Mouse (Mus musculus): ENCODE results near the gene Ptprk. TPM values are rescaled to one million over a fixed set of nuclear protein-coding genes. Genes with fewer than 3 reads are reported as not detected.

Gene Ptprk
- polyA plus RNA-seq, 1 experiment from 2014 or later: 32.6 TPM

DNA sequence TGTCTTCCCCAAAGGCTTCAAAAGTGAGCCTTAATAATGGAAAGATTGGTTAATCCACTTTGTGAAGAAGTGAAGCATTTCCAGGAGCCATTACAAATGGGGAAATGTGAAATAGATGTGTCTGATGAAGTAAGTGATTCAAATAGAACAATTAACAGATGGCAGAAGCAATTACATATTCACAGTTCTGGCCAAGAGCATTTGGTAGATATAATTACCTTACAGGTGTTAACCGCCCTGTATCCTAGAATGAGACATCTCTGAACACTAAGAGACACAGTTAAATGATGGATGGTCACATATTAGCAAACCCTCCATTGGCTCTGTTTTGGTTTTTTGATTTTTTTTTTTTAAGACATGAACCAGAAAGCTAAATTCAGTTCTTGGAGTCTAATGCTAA, 361.5 kb downstream of the Ptprk start:
- ATAC-seq (ENCODE audit: low FRiP score) (no peak), DNase-seq (ENCODE audit: low spot score) (no peak)
- H3K9ac ChIP-seq: no peak overlapping the region
- H3K36me3 ChIP-seq (replicated peaks; ENCODE audit: control insufficient read depth, insufficient read depth): no peaks in the 10 kb centered on the region
- no peaks in the 10 kb centered on the region for H3K27me3 ChIP-seq (ENCODE audit: control insufficient read depth, insufficient read depth, low read length)
- WGBS: 78% methylated on average over 1 of the region's 1 CpGs
- no peaks in the 10 kb centered on the region for H3K4me1 ChIP-seq (replicated peaks; ENCODE audit: control insufficient read depth, insufficient read depth, low read length)
- no peaks in the 10 kb centered on the region for H3K9me3 ChIP-seq (ENCODE audit: control insufficient read depth, low read length)
- no peak overlapping the region for H3K4me2 ChIP-seq (replicated peaks)
- H3K4me3 ChIP-seq (replicated peaks; ENCODE audit: low read length): no peak overlapping the region
- H3K27ac ChIP-seq: no peak overlapping the region

DNA sequence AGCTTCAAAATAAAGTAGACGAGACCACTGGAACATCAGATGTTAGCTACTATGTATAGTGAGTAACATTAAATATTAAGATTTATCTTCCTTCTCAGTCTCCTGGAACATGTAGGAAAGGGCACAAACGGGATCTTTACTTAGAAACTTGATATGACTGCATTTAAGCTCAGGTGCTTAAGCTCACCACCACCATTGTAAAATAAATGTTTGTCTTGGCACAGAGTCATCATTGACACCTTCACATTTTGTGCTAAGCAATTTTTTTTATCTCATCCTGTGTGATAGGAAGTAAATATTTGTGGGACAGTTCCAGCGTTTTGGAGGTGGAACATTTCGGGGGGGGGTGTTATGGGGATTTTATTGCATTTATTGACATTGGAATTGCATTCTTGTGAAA, 375.2 kb downstream of the Ptprk start:
- Histone ChIP-seq H3K36me3 (replicated peaks; ENCODE audit: control insufficient read depth, insufficient read depth) (no peaks in the 10 kb centered on the region), H3K4me1 (replicated peaks; ENCODE audit: control insufficient read depth, insufficient read depth, low read length) (no peaks in the 10 kb centered on the region), H3K4me3 (replicated peaks; ENCODE audit: low read length) (no peak overlapping the region), H3K27ac (no peak overlapping the region), H3K27me3 (ENCODE audit: control insufficient read depth, insufficient read depth, low read length) (no peaks in the 10 kb centered on the region), H3K9ac (no peak overlapping the region), H3K9me3 (ENCODE audit: control insufficient read depth, low read length) (no peaks in the 10 kb centered on the region), H3K4me2 (replicated peaks) (no peak overlapping the region)
- WGBS: 78% methylated on average over 4 of the region's 4 CpGs
- ATAC-seq (ENCODE audit: low FRiP score) (no peak), DNase-seq (ENCODE audit: low spot score) (no peak)

DNA sequence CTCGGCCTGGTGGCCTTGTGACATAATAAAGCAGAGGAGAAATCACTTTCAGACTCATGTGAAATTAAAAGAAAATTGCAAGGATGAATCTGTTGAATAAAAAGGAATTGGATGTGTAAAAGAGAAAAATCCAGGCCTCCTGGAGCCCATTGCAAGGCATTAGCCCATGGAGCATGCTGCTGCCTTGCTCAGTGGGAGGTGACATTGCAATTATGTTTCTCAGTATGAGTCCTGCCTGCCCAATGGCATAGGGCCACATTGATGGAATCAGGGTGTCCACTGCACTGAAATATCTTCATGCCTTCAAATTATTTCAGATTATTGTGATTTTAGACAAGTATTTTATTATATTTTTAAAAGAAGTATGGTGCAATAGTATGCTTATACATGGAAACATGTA, 376.0 kb downstream of the Ptprk start:
- H3K27me3 ChIP-seq (ENCODE audit: control insufficient read depth, insufficient read depth, low read length): no peaks in the 10 kb centered on the region
- H3K4me2 ChIP-seq (replicated peaks): no peak overlapping the region
- no peak overlapping the region for H3K9ac ChIP-seq
- H3K36me3 ChIP-seq (replicated peaks; ENCODE audit: control insufficient read depth, insufficient read depth): no peaks in the 10 kb centered on the region
- no peaks in the 10 kb centered on the region for H3K9me3 ChIP-seq (ENCODE audit: control insufficient read depth, low read length)
- no peaks in the 10 kb centered on the region for H3K4me1 ChIP-seq (replicated peaks; ENCODE audit: control insufficient read depth, insufficient read depth, low read length)
- H3K27ac ChIP-seq: no peak overlapping the region
- ATAC-seq (ENCODE audit: low FRiP score) (no peak), DNase-seq (ENCODE audit: low spot score) (no peak)
- H3K4me3 ChIP-seq (replicated peaks; ENCODE audit: low read length): no peak overlapping the region
- 53% methylated on average over 1 of the region's 1 CpGs for WGBS

DNA sequence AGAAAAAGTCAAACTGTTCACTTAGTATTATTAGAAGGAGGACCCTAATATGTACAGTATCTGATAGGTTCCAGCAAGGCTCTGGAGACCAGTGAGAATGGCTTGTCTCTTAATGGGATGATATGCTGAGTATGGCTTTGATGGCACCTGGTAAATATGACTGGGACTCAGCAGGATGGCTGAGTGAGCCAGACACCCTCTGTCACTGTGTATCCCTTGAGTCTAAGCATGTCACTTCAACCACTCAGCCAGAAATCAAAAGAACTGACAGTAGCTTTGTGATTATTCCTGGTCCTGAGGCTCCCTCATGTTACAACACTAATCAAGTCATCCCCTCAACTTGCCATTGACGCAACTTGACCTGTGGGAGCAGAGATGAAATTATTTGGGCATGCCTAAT, 383.4 kb downstream of the Ptprk start:
- no peak overlapping the region for H3K27ac ChIP-seq
- no peak overlapping the region for H3K9ac ChIP-seq
- no peak overlapping the region for H3K4me2 ChIP-seq (replicated peaks)
- WGBS: 48% methylated on average over 1 of the region's 1 CpGs
- ATAC-seq (ENCODE audit: low FRiP score) (peak; percentile 59), DNase-seq (ENCODE audit: low spot score) (no peak)
- H3K4me1 ChIP-seq (replicated peaks; ENCODE audit: control insufficient read depth, insufficient read depth, low read length): no peaks in the 10 kb centered on the region
- no peak overlapping the region for H3K4me3 ChIP-seq (replicated peaks; ENCODE audit: low read length)
- H3K9me3 ChIP-seq (ENCODE audit: control insufficient read depth, low read length): no peaks in the 10 kb centered on the region
- H3K36me3 ChIP-seq (replicated peaks; ENCODE audit: control insufficient read depth, insufficient read depth): no peaks in the 10 kb centered on the region
- H3K27me3 ChIP-seq (ENCODE audit: control insufficient read depth, insufficient read depth, low read length): no peaks in the 10 kb centered on the region

DNA sequence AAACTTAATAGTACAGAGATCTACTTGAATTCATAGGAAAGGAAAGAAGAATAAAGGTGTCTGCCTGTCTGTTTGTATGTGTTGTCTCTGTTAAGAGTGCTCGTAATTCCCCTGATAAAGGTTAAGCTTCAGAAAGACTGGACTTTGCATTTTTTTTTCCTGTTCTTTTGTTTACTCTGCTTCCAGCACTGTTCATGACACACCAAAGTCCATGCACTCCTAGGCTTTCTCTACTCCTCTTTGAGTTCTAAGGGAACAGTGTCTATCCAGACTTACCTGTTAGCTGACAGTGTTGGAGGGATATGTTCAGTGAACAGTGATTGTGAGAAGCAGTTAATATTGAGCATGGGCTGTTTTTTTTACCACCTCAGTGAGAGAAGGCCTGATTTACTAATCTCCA, 385.3 kb downstream of the Ptprk start:
- ATAC-seq (ENCODE audit: low FRiP score) (no peak), DNase-seq (ENCODE audit: low spot score) (no peak)
- Histone ChIP-seq H3K4me3 (replicated peaks; ENCODE audit: low read length) (no peak overlapping the region), H3K4me2 (replicated peaks) (no peak overlapping the region), H3K9me3 (ENCODE audit: control insufficient read depth, low read length) (no peaks in the 10 kb centered on the region), H3K9ac (no peak overlapping the region), H3K27me3 (ENCODE audit: control insufficient read depth, insufficient read depth, low read length) (no peaks in the 10 kb centered on the region), H3K4me1 (replicated peaks; ENCODE audit: control insufficient read depth, insufficient read depth, low read length) (no peaks in the 10 kb centered on the region), H3K36me3 (replicated peaks; ENCODE audit: control insufficient read depth, insufficient read depth) (no peaks in the 10 kb centered on the region), H3K27ac (no peak overlapping the region)
- 86% methylated on average over 1 of the region's 1 CpGs for WGBS

DNA sequence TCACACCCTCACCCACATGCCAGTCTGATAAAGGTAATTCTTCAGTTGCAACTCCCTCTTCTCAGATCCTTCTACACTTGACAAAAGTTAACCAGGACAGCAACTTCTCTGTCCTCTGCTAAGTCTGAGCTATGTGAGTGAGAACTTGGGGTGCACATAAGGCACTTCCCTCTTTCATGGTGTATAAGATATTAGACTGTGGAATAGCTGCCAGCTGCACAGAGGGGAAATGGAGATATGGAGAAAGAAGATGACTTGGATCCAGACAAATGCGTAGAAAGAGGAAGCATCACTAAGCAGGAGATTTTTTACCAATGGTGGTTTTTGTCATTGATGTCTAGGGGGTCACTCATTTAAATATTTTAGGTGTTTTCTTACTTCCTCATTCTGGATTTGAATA, 389.1 kb downstream of the Ptprk start:
- H3K4me3 ChIP-seq (replicated peaks; ENCODE audit: low read length): no peak overlapping the region
- WGBS: 98% methylated on average over 1 of the region's 1 CpGs
- DNase-seq (ENCODE audit: low spot score) (no peak), ATAC-seq (ENCODE audit: low FRiP score) (no peak)
- no peaks in the 10 kb centered on the region for H3K27me3 ChIP-seq (ENCODE audit: control insufficient read depth, insufficient read depth, low read length)
- no peak overlapping the region for H3K9ac ChIP-seq
- no peaks in the 10 kb centered on the region for H3K4me1 ChIP-seq (replicated peaks; ENCODE audit: control insufficient read depth, insufficient read depth, low read length)
- no peak overlapping the region for H3K27ac ChIP-seq
- no peak overlapping the region for H3K4me2 ChIP-seq (replicated peaks)
- no peaks in the 10 kb centered on the region for H3K9me3 ChIP-seq (ENCODE audit: control insufficient read depth, low read length)
- no peaks in the 10 kb centered on the region for H3K36me3 ChIP-seq (replicated peaks; ENCODE audit: control insufficient read depth, insufficient read depth)

DNA sequence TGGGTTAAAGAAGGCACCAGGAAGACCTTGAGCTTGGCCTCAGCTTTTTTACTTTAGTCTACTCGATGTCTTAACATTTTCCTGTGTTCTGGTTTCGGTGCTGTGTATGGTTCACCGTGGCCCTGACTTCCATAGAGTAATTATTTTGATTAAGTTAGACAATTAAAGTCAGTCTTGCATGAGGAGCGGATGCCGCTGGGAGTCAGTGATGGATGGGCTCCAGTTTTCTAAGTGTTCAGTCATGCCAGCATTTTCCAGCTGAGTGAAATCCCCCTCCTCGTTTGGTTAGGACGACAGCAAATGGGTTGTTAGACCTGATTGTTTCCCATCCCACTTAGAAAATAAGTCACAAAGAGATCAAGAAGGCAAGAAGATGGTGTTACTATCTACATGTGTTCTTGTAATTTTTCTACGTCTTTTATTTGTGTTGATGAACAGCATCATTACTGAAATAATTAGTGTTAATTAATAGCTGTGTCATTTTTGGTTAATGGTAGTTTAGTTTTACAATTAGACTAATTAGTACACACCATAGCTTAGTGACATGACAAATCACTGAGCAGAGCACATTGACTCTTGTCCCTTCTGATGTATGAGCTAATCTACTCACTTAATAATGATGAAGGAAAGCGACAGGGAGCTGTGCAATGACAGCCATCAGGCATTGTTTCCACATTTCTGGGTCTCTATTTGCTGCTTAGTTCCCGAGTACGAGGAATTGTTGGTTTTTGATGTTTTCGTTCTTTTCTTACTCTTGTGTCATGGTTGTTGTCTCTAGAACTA, 390.3 kb downstream of the Ptprk start:
- Histone ChIP-seq H3K9ac (no peak overlapping the region), H3K4me1 (replicated peaks; ENCODE audit: control insufficient read depth, insufficient read depth, low read length) (no peaks in the 10 kb centered on the region), H3K4me3 (replicated peaks; ENCODE audit: low read length) (no peak overlapping the region), H3K27ac (no peak overlapping the region), H3K36me3 (replicated peaks; ENCODE audit: control insufficient read depth, insufficient read depth) (no peaks in the 10 kb centered on the region), H3K9me3 (ENCODE audit: control insufficient read depth, low read length) (no peaks in the 10 kb centered on the region), H3K27me3 (ENCODE audit: control insufficient read depth, insufficient read depth, low read length) (no peaks in the 10 kb centered on the region), H3K4me2 (replicated peaks) (no peak overlapping the region)
- peak; percentile 78 for ATAC-seq (ENCODE audit: low FRiP score)
- WGBS: 27% methylated on average over 12 of the region's 12 CpGs
- DNase-seq (ENCODE audit: low spot score): peak; percentile 63

DNA sequence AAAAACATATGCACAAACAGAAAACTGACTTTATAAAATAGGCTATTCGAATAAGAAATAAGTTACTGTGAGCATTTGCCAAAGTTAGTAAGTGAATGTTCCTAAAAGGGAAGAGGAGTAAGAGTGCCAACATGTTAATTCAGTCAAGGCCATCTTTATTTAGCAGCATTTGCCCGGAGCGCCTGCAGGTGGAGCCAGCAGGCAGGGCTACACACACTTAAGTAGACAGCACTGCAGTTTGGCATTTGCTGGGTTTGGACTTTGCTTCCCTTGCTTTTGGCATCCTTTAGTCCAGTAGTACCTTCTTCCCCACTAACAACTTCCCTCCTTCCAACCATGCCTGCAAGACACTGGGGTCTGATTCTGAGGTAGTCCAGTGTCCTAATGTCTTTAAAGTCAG, 411.0 kb downstream of the Ptprk start:
- Histone ChIP-seq H3K9ac (no peak overlapping the region), H3K9me3 (ENCODE audit: control insufficient read depth, low read length) (no peaks in the 10 kb centered on the region), H3K27ac (no peak overlapping the region), H3K4me3 (replicated peaks; ENCODE audit: low read length) (no peak overlapping the region), H3K36me3 (replicated peaks; ENCODE audit: control insufficient read depth, insufficient read depth) (no peaks in the 10 kb centered on the region), H3K4me1 (replicated peaks; ENCODE audit: control insufficient read depth, insufficient read depth, low read length) (no peaks in the 10 kb centered on the region), H3K27me3 (ENCODE audit: control insufficient read depth, insufficient read depth, low read length) (no peaks in the 10 kb centered on the region), H3K4me2 (replicated peaks) (no peak overlapping the region)
- WGBS: 32% methylated on average over 3 of the region's 3 CpGs
- ATAC-seq (ENCODE audit: low FRiP score): peak; percentile 77
- DNase-seq (ENCODE audit: low spot score): peak; percentile 50

DNA sequence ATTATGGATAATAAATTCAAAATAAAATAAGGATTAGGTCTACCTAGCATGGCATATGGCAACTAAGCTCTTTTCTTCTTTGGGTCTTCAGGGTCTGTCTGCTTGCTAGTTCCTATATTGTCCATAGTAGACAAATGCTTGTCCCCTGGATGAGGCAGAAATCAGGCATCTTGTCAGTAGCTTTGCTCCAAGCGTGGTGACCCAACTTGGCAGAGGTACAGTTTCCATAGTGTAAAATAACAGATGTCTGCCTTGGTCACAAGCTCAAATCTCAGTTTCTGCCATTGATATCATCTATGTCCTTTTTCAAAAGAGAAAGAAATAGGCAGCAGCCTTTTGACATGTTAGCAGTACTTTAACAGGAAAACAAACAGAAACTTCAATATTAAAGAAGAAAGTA, 416.4 kb downstream of the Ptprk start:
- Histone ChIP-seq H3K4me1 (replicated peaks; ENCODE audit: control insufficient read depth, insufficient read depth, low read length) (peaks cover 17% of the 10 kb centered on the region; the same call in 1 of the 2 replicates), H3K9me3 (ENCODE audit: control insufficient read depth, low read length) (no peaks in the 10 kb centered on the region), H3K4me3 (replicated peaks; ENCODE audit: low read length) (no peak overlapping the region), H3K36me3 (replicated peaks; ENCODE audit: control insufficient read depth, insufficient read depth) (no peaks in the 10 kb centered on the region), H3K4me2 (replicated peaks) (no peak overlapping the region), H3K9ac (no peak overlapping the region), H3K27me3 (ENCODE audit: control insufficient read depth, insufficient read depth, low read length) (no peaks in the 10 kb centered on the region), H3K27ac (no peak overlapping the region)
- WGBS: 78% methylated on average over 1 of the region's 1 CpGs
- DNase-seq (ENCODE audit: low spot score) (no peak), ATAC-seq (ENCODE audit: low FRiP score) (no peak)

DNA sequence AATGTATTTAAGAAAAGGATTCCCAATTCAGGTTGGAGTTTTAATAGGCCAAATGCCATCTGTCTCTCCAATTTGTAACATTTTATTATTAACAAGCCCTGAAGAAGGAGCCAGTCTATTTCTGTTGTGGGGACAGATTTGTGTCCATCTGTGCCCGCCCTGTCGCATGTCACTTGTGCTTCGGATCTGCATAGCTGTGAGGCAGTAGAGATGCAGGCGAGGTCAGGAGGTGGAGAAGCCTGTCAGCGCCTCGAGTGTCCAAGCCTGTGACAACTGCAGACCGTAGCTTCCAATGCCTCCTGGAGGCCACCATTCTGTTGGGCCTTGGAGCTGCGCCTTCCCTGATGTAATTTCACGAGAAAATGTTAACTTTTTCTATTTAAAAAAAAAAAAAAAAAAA, 417.6 kb downstream of the Ptprk start:
- ATAC-seq (ENCODE audit: low FRiP score) (no peak), DNase-seq (ENCODE audit: low spot score) (no peak)
- Histone ChIP-seq H3K4me3 (replicated peaks; ENCODE audit: low read length) (no peak overlapping the region), H3K36me3 (replicated peaks; ENCODE audit: control insufficient read depth, insufficient read depth) (no peaks in the 10 kb centered on the region), H3K4me2 (replicated peaks) (no peak overlapping the region), H3K4me1 (replicated peaks; ENCODE audit: control insufficient read depth, insufficient read depth, low read length) (peaks cover 17% of the 10 kb centered on the region; the same call in 1 of the 2 replicates), H3K27ac (no peak overlapping the region), H3K27me3 (ENCODE audit: control insufficient read depth, insufficient read depth, low read length) (no peaks in the 10 kb centered on the region), H3K9ac (no peak overlapping the region), H3K9me3 (ENCODE audit: control insufficient read depth, low read length) (no peaks in the 10 kb centered on the region)
- WGBS: 20% methylated on average over 9 of the region's 9 CpGs

Data from hindbrain, embryonic 14.5 days (tissue).